ENCODE assay signal across 9 mouse cellular contexts in the genomic region with DNA sequence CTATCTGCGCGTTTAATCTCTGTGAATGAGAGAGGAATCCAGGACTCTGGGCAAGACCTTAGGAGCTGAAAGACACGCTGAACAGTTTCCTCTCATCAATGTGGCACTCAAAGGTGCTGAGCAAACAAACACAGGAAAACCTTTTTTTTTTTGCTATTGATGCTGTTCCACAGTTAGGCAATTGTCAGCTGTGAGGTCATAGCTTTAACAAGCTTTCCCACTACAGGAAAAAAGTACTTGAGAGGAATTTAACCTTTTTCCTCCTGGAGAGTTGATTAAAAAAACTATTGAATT.
DNase-seq lines count a peak whose midpoint lies in the region; ATAC-seq lines count a peak whose summit lies in the region.
"Had no signal": no experiment of that assay in that cellular context is flagged by ENCODE, and none has a peak within 500 bp of the region (broad histone marks: within the 10 kb centered on the region; RNA-seq: fewer than 3 reads in every experiment).

No protein-coding gene starts in this region.

- no peak overlapping the region for H3K4me3 ChIP-seq in embryonic facial prominence, embryonic 10.5 days
- no peak overlapping the region for H3K4me3 ChIP-seq in hindbrain, embryonic 16.5 days (ENCODE audit: low read length)
- H3K4me3 ChIP-seq in midbrain, embryonic 13.5 days (replicated peaks), result no peak overlapping the region

- DNase-seq in heart, adult 8-10 months (ENCODE audit: low spot score), result peak; percentile 5
- DNase-seq in heart, adult 11 months, result no peak
- DNase-seq in embryonic facial prominence, embryonic 10.5 days (ENCODE audit: low spot score), result no peak
- no peak for DNase-seq in urinary bladder, postnatal 14 days (ENCODE audit: low spot score)
- no peak for DNase-seq in c-Kit-positive CD71-positive TER-119-positive erythroid progenitor cells, embryonic 14.5 days (ENCODE audit: low spot score)
- DNase-seq in gastrocnemius, postnatal 36 days, result no peak
- DNase-seq: adrenal gland, postnatal 14 days had no signal

- 28% methylated on average over 3 of the region's 3 CpGs for WGBS in embryonic facial prominence, embryonic 10.5 days
- 15% methylated on average over 3 of the region's 3 CpGs for WGBS in hindbrain, embryonic 16.5 days
- 24% methylated on average over 3 of the region's 3 CpGs for WGBS in midbrain, embryonic 13.5 days

- peaks cover 14% of the 10 kb centered on the region for H3K27me3 ChIP-seq in embryonic facial prominence, embryonic 10.5 days (replicated peaks; ENCODE audit: low read depth, poor library complexity, severe bottlenecking)
- no peaks in the 10 kb centered on the region; the same call in 1 of the 2 replicates for H3K27me3 ChIP-seq in hindbrain, embryonic 16.5 days (replicated peaks; ENCODE audit: control insufficient read depth, insufficient read depth, low read length)
- peaks cover 16% of the 10 kb centered on the region for H3K27me3 ChIP-seq in midbrain, embryonic 13.5 days

- peak overlapping the region; percentile 31; the same call in 1 of the 2 replicates for H3K27ac ChIP-seq in embryonic facial prominence, embryonic 10.5 days (replicated peaks)
- peak overlapping the region; percentile 32; the same call in 1 of the 2 replicates for H3K27ac ChIP-seq in hindbrain, embryonic 16.5 days (ENCODE audit: low read depth, low read length)
- H3K27ac ChIP-seq in midbrain, embryonic 13.5 days, result no peak overlapping the region

- intact Hi-C loops in gastrocnemius, postnatal 36 days (cut with DNase I), result no loop called here

- H3K4me2 ChIP-seq in hindbrain, embryonic 16.5 days (ENCODE audit: low read length), result peak overlapping the region; percentile 38
- peak overlapping the region; percentile 34 for H3K4me2 ChIP-seq in midbrain, embryonic 13.5 days (replicated peaks)

- peaks cover 57% of the 10 kb centered on the region for H3K4me1 ChIP-seq in embryonic facial prominence, embryonic 10.5 days
- peaks cover 8% of the 10 kb centered on the region for H3K4me1 ChIP-seq in hindbrain, embryonic 16.5 days (ENCODE audit: control insufficient read depth, insufficient read depth, low read depth, low read length)
- peaks cover 26% of the 10 kb centered on the region for H3K4me1 ChIP-seq in midbrain, embryonic 13.5 days (replicated peaks)

- ATAC-seq in hindbrain, embryonic 16.5 days, result no peak
- ATAC-seq in midbrain, embryonic 13.5 days, result no peak

- H3K36me3 ChIP-seq in embryonic facial prominence, embryonic 10.5 days (replicated peaks), result no peaks in the 10 kb centered on the region
- no peaks in the 10 kb centered on the region for H3K36me3 ChIP-seq in hindbrain, embryonic 16.5 days (ENCODE audit: control insufficient read depth, insufficient read depth, low read length)
- H3K36me3 ChIP-seq in midbrain, embryonic 13.5 days, result no peaks in the 10 kb centered on the region

- H3K9ac ChIP-seq in hindbrain, embryonic 16.5 days (ENCODE audit: low read depth, low read length), result no peak overlapping the region
- no peak overlapping the region for H3K9ac ChIP-seq in midbrain, embryonic 13.5 days (replicated peaks)

- no peaks in the 10 kb centered on the region for H3K9me3 ChIP-seq in embryonic facial prominence, embryonic 10.5 days
- no peaks in the 10 kb centered on the region for H3K9me3 ChIP-seq in hindbrain, embryonic 16.5 days (ENCODE audit: control insufficient read depth, low read length)
- no peaks in the 10 kb centered on the region for H3K9me3 ChIP-seq in midbrain, embryonic 13.5 days
